ENCODE assay signal across 9 mouse cellular contexts in the genomic region with DNA sequence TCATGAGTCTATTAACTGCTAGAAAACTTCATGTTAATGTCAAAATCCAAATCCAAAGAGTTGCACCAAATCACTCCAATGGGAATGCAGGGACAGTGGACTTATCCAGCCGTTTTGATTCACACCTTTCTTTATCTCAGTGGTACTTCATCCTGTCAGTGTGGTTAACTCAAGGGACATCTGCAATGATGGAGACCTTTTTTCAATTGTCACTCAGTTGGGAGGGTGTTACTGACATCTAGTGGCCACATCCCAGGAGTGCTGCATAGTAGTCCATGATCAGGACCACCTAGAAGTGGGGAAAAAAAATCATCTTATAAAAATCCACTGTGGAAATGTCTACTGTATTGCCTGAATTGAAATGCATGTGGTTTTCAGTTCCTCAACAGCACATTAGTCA.
DNase-seq lines count a peak whose midpoint lies in the region; ATAC-seq and TF ChIP-seq lines count a peak whose summit lies in the region.
"Had no signal": no experiment of that assay in that cellular context is flagged by ENCODE, and none has a peak within 500 bp of the region (broad histone marks: within the 10 kb centered on the region; RNA-seq: fewer than 3 reads in every experiment).

No protein-coding gene starts in this region.

- H3K27ac ChIP-seq in heart, adult 2 months, result no peak overlapping the region
- H3K27ac ChIP-seq in ES-E14 (ENCODE audit: insufficient read depth, low read depth, low read length, poor library complexity, severe bottlenecking), result no peak overlapping the region
- H3K27ac ChIP-seq in forebrain, embryonic 13.5 days, result no peak overlapping the region
- H3K27ac ChIP-seq in midbrain, embryonic 10.5 days (replicated peaks), result no peak overlapping the region
- H3K27ac ChIP-seq: lung, embryonic 15.5 days had no signal

- intact Hi-C loops in heart, adult 2 months (cut with DNase I), result no loop called here

- no peak overlapping the region for H3K9ac ChIP-seq in heart, adult 2 months (ENCODE audit: low read depth, low read length)
- H3K9ac ChIP-seq in ES-E14 (ENCODE audit: insufficient read depth, low read depth, low read length, poor library complexity, severe bottlenecking), result no peak overlapping the region
- H3K9ac ChIP-seq in forebrain, embryonic 13.5 days, result no peak overlapping the region
- H3K9ac ChIP-seq: lung, embryonic 15.5 days had no signal

- ATAC-seq in forebrain, embryonic 13.5 days, result peak; percentile 93
- ATAC-seq in granulocyte monocyte progenitor cell, adult 5-6 weeks (replicated peaks; ENCODE audit: poor library complexity, severe bottlenecking), result no peak

- H3K27me3 ChIP-seq in heart, adult 2 months (ENCODE audit: control insufficient read depth, insufficient read depth, low read length), result no peaks in the 10 kb centered on the region
- H3K27me3 ChIP-seq in forebrain, embryonic 13.5 days, result no peaks in the 10 kb centered on the region
- H3K27me3 ChIP-seq in midbrain, embryonic 10.5 days (ENCODE audit: low read depth, poor library complexity, severe bottlenecking), result no peaks in the 10 kb centered on the region
- H3K27me3 ChIP-seq: lung, embryonic 15.5 days had no signal

- WGBS in heart, adult 2 months, result 19% methylated on average over 1 of the region's 1 CpGs
- WGBS in forebrain, embryonic 13.5 days, result 29% methylated on average over 1 of the region's 1 CpGs
- WGBS in midbrain, embryonic 10.5 days, result 46% methylated on average over 1 of the region's 1 CpGs

- no peaks in the 10 kb centered on the region for H3K9me3 ChIP-seq in ES-E14 (ENCODE audit: control insufficient read depth, insufficient read depth, low read depth, low read length)
- no peaks in the 10 kb centered on the region for H3K9me3 ChIP-seq in forebrain, embryonic 13.5 days (replicated peaks)
- no peaks in the 10 kb centered on the region for H3K9me3 ChIP-seq in midbrain, embryonic 10.5 days (replicated peaks)
- H3K9me3 ChIP-seq: lung, embryonic 15.5 days had no signal

- no peaks in the 10 kb centered on the region for H3K36me3 ChIP-seq in heart, adult 2 months (ENCODE audit: control insufficient read depth, insufficient read depth, low read length)
- no peaks in the 10 kb centered on the region for H3K36me3 ChIP-seq in ES-E14 (ENCODE audit: control insufficient read depth, insufficient read depth, low read length, poor library complexity, severe bottlenecking)
- H3K36me3 ChIP-seq in forebrain, embryonic 13.5 days (ENCODE audit: poor library complexity, severe bottlenecking), result no peaks in the 10 kb centered on the region
- H3K36me3 ChIP-seq in midbrain, embryonic 10.5 days, result no peaks in the 10 kb centered on the region
- H3K36me3 ChIP-seq: lung, embryonic 15.5 days had no signal

- in situ Hi-C loops in ES-E14 (cut with MboI; ENCODE audit: low sequenced_read_pairs in 2 of 2, unreplicated experiment in 2 of 2), result no loop called here

- TF ChIP-seq EP300 in heart, adult 2 months (IDR thresholded peaks at IDR 0.05; ENCODE audit: insufficient read depth, low read depth, low read length), result no peak

- DNase-seq in heart, adult 2 months, result no peak
- no peak for DNase-seq in heart, adult 18-20 months
- DNase-seq in ES-E14 (ENCODE audit: low read depth, low spot score), result peak; percentile 16
- DNase-seq in midbrain, embryonic 10.5 days (ENCODE audit: low spot score), result peak; percentile 24
- no peak for DNase-seq in testis, postnatal 14 days (ENCODE audit: low spot score)
- no peak for DNase-seq in heart, adult 8-10 months (ENCODE audit: low spot score)

- no peak overlapping the region for H3K4me2 ChIP-seq in forebrain, embryonic 13.5 days
- H3K4me2 ChIP-seq: lung, embryonic 15.5 days had no signal

- TF ChIP-seq CTCF in heart, adult 2 months (IDR thresholded peaks at IDR 0.05), result peak; percentile 41

- no peak overlapping the region for H3K4me3 ChIP-seq in heart, adult 2 months
- H3K4me3 ChIP-seq in ES-E14 (ENCODE audit: insufficient read depth in 1 of 2, low read depth in 1 of 2, low read length in 2 of 2, poor library complexity in 1 of 2, severe bottlenecking in 1 of 2), result no peak overlapping the region
- no peak overlapping the region for H3K4me3 ChIP-seq in forebrain, embryonic 13.5 days
- H3K4me3 ChIP-seq in midbrain, embryonic 10.5 days, result no peak overlapping the region
- H3K4me3 ChIP-seq: lung, embryonic 15.5 days had no signal

- TF ChIP-seq POLR2A in heart, adult 2 months (IDR thresholded peaks at IDR 0.05; ENCODE audit: insufficient read depth, low read depth, low read length), result no peak

- no peaks in the 10 kb centered on the region for H3K4me1 ChIP-seq in heart, adult 2 months (ENCODE audit: control insufficient read depth, insufficient read depth, low read length)
- no peaks in the 10 kb centered on the region for H3K4me1 ChIP-seq in ES-E14 (ENCODE audit: control insufficient read depth in 2 of 2, insufficient read depth in 2 of 2, low read length in 2 of 2, poor library complexity in 1 of 2)
- H3K4me1 ChIP-seq in forebrain, embryonic 13.5 days, result no peaks in the 10 kb centered on the region
- no peaks in the 10 kb centered on the region for H3K4me1 ChIP-seq in midbrain, embryonic 10.5 days
- H3K4me1 ChIP-seq: lung, embryonic 15.5 days had no signal

- no peaks in the 10 kb centered on the region for H3K79me2 ChIP-seq in heart, adult 2 months (replicated peaks; ENCODE audit: control insufficient read depth, insufficient read depth, low read length)

TF ChIP-seq in ES-E14, 5 proteins besides CTCF, POLR2A, EP300 and RAD21:
- peak; percentile 48; the same call in 1 of the 2 replicates for TF ChIP-seq ZC3H11A (IDR thresholded peaks at IDR 0.05; ENCODE audit: borderline replicate concordance, low read depth, low read length)
- no peak for TF ChIP-seq ZNF384 (IDR thresholded peaks at IDR 0.05; ENCODE audit: low read depth, low read length)

Comparison
In these comparisons a context has a peak if more than half of its experiments do, and no peak if none do; other contexts are left out.
1. DNase-seq: peak in ES-E14 (single experiment) and midbrain, embryonic 10.5 days (single experiment); none in heart, adult 2 months (0 of 2), heart, adult 18-20 months (0 of 2), testis, postnatal 14 days (single experiment) and heart, adult 8-10 months (single experiment).